Mouse (Mus musculus) MEL (cell line): ENCODE data around the gene Rps10. TPM values are rescaled to one million over a fixed set of nuclear protein-coding genes. Genes with fewer than 3 reads are reported as not detected.

ENCODE experiments used
- DNase-seq: peaks from one replicate; pipeline ENCODE4 v3.0.0; 2011; ENCODE audit warnings: low read depth, low spot score
- H3K27ac ChIP-seq: 2 replicates; pipeline ENCODE4 v1.5.1; 2012; ENCODE audit warnings: low read depth, mild to moderate bottlenecking, control low read depth, low read length, moderate library complexity; ENCODE audit not compliant: control insufficient read depth
- H3K27me3 ChIP-seq, 2 experiments: fragments of 150-350 bp in 1 of 2; sonication (generic) in 1 of 2; 2 replicates each; pipeline ENCODE4 v1.6.1; 2012; ENCODE audit warnings: low read length in 2 of 2, mild to moderate bottlenecking in 2 of 2, improper control_type of control experiment in 1 of 2, moderate library complexity in 1 of 2; ENCODE audit not compliant: insufficient read depth in 2 of 2, control insufficient read depth in 1 of 2
- H3K36me3 ChIP-seq, 2 experiments: 2 replicates each; pipeline ENCODE4 v1.6.1; 2012 to 2014; ENCODE audit warnings: low read length in 2 of 2, improper control_type of control experiment in 1 of 2, inconsistent platforms in 1 of 2, mild to moderate bottlenecking in 1 of 2; ENCODE audit not compliant: insufficient read depth in 2 of 2, control insufficient read depth in 1 of 2
- H3K4me1 ChIP-seq, 2 experiments: fragments of 150-350 bp in 1 of 2; sonication (generic) in 1 of 2; 2 replicates each; pipeline ENCODE4 v1.6.1; 2012; ENCODE audit warnings: low read length in 2 of 2, improper control_type of control experiment in 1 of 2, mild to moderate bottlenecking in 1 of 2; ENCODE audit not compliant: insufficient read depth in 2 of 2, control insufficient read depth in 1 of 2
- H3K4me3 ChIP-seq, 2 experiments: fragments of 150-350 bp in 1 of 2; sonication (generic) in 1 of 2; 2 replicates each; pipeline ENCODE4 v1.5.1; 2012; ENCODE audit warnings: low read depth in 2 of 2, low read length in 2 of 2, mild to moderate bottlenecking in 2 of 2, moderate library complexity in 2 of 2, control low read depth in 1 of 2, improper control_type of control experiment in 1 of 2; ENCODE audit not compliant: control insufficient read depth in 1 of 2, insufficient read depth in 1 of 2
- H3K79me2 ChIP-seq: 2 replicates; pipeline ENCODE4 v1.6.1; 2012; ENCODE audit warnings: mild to moderate bottlenecking, low read length, moderate library complexity; ENCODE audit not compliant: control insufficient read depth, poor library complexity, insufficient read depth
- H3K9ac ChIP-seq: 2 replicates; pipeline ENCODE4 v1.6.1; 2012; ENCODE audit warnings: low read depth, mild to moderate bottlenecking, control low read depth, low read length, moderate library complexity; ENCODE audit not compliant: control insufficient read depth, poor library complexity, severe bottlenecking
- H3K9me3 ChIP-seq: fragments of 150-350 bp; sonication (generic); replicated peaks from 2 replicates; pipeline ENCODE4 v1.6.1; 2012; ENCODE audit warnings: mild to moderate bottlenecking, low read length, improper control_type of control experiment, moderate library complexity; ENCODE audit not compliant: insufficient read depth
- CHD1 ChIP-seq: IDR thresholded peaks from 2 replicates; pipeline ENCODE4 v1.6.1; 2012; ENCODE audit warnings: low read depth, mild to moderate bottlenecking, inconsistent platforms, low read length, improper control_type of control experiment
- CHD2 ChIP-seq: IDR thresholded peaks from 2 replicates; pipeline ENCODE4 v1.6.1; 2011; ENCODE audit warnings: low read length, improper control_type of control experiment
- CTCF ChIP-seq, 3 experiments: IDR thresholded peaks in 2 of 3; conservative IDR thresholded peaks in 1 of 3; 2 replicates each; pipeline ENCODE4 v1.5.1; 2011 to 2012; ENCODE audit warnings: low read length in 3 of 3, low read depth in 2 of 3, mild to moderate bottlenecking in 2 of 3, improper control_type of control experiment in 1 of 3, inconsistent platforms in 1 of 3, mixed read lengths in 1 of 3, moderate library complexity in 1 of 3; ENCODE audit not compliant: control insufficient read depth in 1 of 3, insufficient read depth in 1 of 3, poor library complexity in 1 of 3, severe bottlenecking in 1 of 3
- E2F4 ChIP-seq: IDR thresholded peaks from 2 replicates; pipeline ENCODE4 v1.6.1; 2011; ENCODE audit warnings: low read depth, low read length, improper control_type of control experiment, borderline replicate concordance
- EP300 ChIP-seq, 2 experiments: IDR thresholded peaks; 2 replicates each; pipeline ENCODE4 v1.6.1; 2011; ENCODE audit warnings: improper control_type of control experiment in 2 of 2, low read length in 2 of 2, low read depth in 1 of 2, mild to moderate bottlenecking in 1 of 2
- HCFC1 ChIP-seq: IDR thresholded peaks from 2 replicates; pipeline ENCODE4 v1.6.1; 2012; ENCODE audit warnings: low read depth, mild to moderate bottlenecking, inconsistent platforms, low read length, improper control_type of control experiment, moderate library complexity
- MAX ChIP-seq: IDR thresholded peaks from 2 replicates; pipeline ENCODE4 v1.6.1; 2011; ENCODE audit warnings: low read length, improper control_type of control experiment
- MAZ ChIP-seq: IDR thresholded peaks from 2 replicates; pipeline ENCODE4 v1.6.1; 2012; ENCODE audit warnings: low read depth, mild to moderate bottlenecking, inconsistent platforms, low read length, improper control_type of control experiment
- MXI1 ChIP-seq: IDR thresholded peaks from 2 replicates; pipeline ENCODE4 v1.6.1; 2011; ENCODE audit warnings: mild to moderate bottlenecking, low read depth, low read length, improper control_type of control experiment
- MYC ChIP-seq: IDR thresholded peaks from 2 replicates; pipeline ENCODE4 v1.6.1; 2011; ENCODE audit warnings: low read depth, mild to moderate bottlenecking, low read length, improper control_type of control experiment, moderate library complexity
- NELFE ChIP-seq: IDR thresholded peaks from 2 replicates; pipeline ENCODE4 v1.6.1; 2011; ENCODE audit warnings: low read depth, low read length, improper control_type of control experiment
- POLR2A ChIP-seq, 2 experiments: IDR thresholded peaks; 2 replicates each; pipeline ENCODE4 v1.6.1; 2011 to 2012; ENCODE audit warnings: low read length in 2 of 2, mild to moderate bottlenecking in 2 of 2, control low read depth in 1 of 2, improper control_type of control experiment in 1 of 2, low read depth in 1 of 2, moderate library complexity in 1 of 2; ENCODE audit not compliant: control insufficient read depth in 1 of 2, insufficient read depth in 1 of 2, poor library complexity in 1 of 2
- POLR2AphosphoS2 ChIP-seq: IDR thresholded peaks from 2 replicates; pipeline ENCODE4 v1.6.1; 2011; ENCODE audit warnings: low read length, improper control_type of control experiment
- RAD21 ChIP-seq: IDR thresholded peaks from 2 replicates; pipeline ENCODE4 v1.6.1; 2011; ENCODE audit warnings: mild to moderate bottlenecking, low read depth, low read length, improper control_type of control experiment
- SMC3 ChIP-seq: IDR thresholded peaks from 2 replicates; pipeline ENCODE4 v1.6.1; 2011; ENCODE audit warnings: low read depth, low read length, improper control_type of control experiment
- UBTF ChIP-seq: IDR thresholded peaks from 2 replicates; pipeline ENCODE4 v1.6.1; 2012; ENCODE audit warnings: low read depth, mild to moderate bottlenecking, inconsistent platforms, low read length, improper control_type of control experiment, moderate library complexity, borderline replicate concordance; ENCODE audit not compliant: insufficient read depth
- ZMIZ1 ChIP-seq: IDR thresholded peaks from 2 replicates; pipeline ENCODE4 v1.6.1; 2012; ENCODE audit warnings: low read depth, mild to moderate bottlenecking, inconsistent platforms, low read length, improper control_type of control experiment, moderate library complexity
- polyA plus RNA-seq, 2 experiments: library from polyadenylated mRNA; stranded (reverse) in 1 of 2; unstranded in 1 of 2; fragments of >175 nt in 1 of 2; fragments of >200 nt in 1 of 2; gene quantifications; 2 replicates each; pipeline versions ENCODE4 v1.2.1 to v1.2.4; 2012; ENCODE audit warnings: low replicate concordance in 2 of 2, low read depth in 1 of 2; ENCODE audit not compliant: insufficient read length in 2 of 2, insufficient read depth in 1 of 2, missing spikeins in 1 of 2
- total RNA-seq: library from RNA; depleted of rRNA; stranded (reverse); fragments of 300-350 nt; gene quantifications from 2 replicates; pipeline ENCODE4 v1.2.3, GENCODE M21; 2012

Gene Rps10
- total and polyA plus RNA-seq, 3 experiments: 3,057 to 3,899 (median 3,166) TPM

DNA sequence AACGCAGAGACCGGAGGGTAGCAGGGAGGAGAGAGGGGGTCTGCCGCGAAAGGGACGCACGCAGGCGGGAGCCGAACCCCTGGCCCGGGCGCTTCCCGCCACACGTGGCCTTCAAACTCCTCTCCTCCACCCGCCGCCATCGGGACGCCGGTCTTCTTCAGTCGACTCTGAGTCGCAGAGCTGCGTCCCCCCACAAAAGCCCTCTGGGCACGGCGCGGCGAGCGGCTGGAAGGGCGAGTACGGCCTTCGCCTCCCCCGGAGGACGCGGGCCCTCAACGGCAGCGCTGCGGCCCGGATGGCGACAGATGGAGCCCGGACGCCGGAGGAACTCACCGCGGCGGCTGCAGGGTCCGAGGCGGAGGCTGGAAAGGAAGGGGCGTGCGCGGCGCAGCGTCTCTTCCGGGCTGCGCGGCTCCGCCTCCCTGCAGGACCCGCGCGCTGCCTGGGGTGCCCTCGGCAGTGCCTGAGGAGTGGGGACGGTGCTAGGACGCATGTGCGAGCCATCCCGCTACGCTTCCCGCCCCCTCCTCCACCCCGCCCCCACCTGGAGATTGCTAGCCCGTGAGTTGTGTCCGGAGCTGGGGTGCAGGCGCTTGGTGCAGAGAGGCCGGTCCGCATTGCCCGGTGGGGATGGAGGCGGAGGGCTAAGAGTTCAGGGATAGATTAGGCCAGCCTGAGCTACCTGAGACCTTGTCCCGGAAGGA lies 1.4 kb downstream of the Rps10 start, which contains the start of gene RPS10-NUDT3 (continued):
- TF ChIP-seq UBTF (0 out of 2 replicates have a peak, but pooled peaks have one; percentile 76), RAD21 (no peak), NELFE (peak; percentile 97)
- TF ChIP-seq, all 39 proteins: peak for 20

- no peak overlapping the region for H3K4me3 ChIP-seq
- no peak for TF ChIP-seq EP300 (IDR thresholded peaks at IDR 0.05; ENCODE audit: low read depth in 1 of 2, low read length in 2 of 2)
- TF ChIP-seq POLR2AphosphoS2: peak; percentile 94
- no peak for TF ChIP-seq E2F4
- TF ChIP-seq CTCF (IDR thresholded peaks at IDR 0.05 in 2 of 3, conservative IDR thresholded peaks at IDR 0.05 in 1 of 3; ENCODE audit: control insufficient read depth in 1 of 3, insufficient read depth in 1 of 3, low read depth in 2 of 3, low read length in 3 of 3, poor library complexity in 1 of 3, severe bottlenecking in 1 of 3): peak; percentile 76 to 79 (median 78)
- peak; percentile 56 for TF ChIP-seq SMC3
- TF ChIP-seq CHD1: no peak
- TF ChIP-seq MAZ: no peak
- no peak for TF ChIP-seq HCFC1
- peak; percentile 82 for TF ChIP-seq MYC
- peak; percentile 23 for TF ChIP-seq RAD21
- TF ChIP-seq MXI1: peak; percentile 20; the same call in 1 of the 2 replicates
- peak; percentile 31; the same call in 1 of the 2 replicates for TF ChIP-seq CHD2
- TF ChIP-seq POLR2A (IDR thresholded peaks at IDR 0.05; ENCODE audit: control insufficient read depth in 1 of 2, insufficient read depth in 1 of 2, low read depth in 1 of 2, low read length in 2 of 2, poor library complexity in 1 of 2): peak in 1 of 2 experiments; percentile 74; a peak in 2 of 4 replicates
- peak; percentile 91 for TF ChIP-seq ZMIZ1
- H3K9ac ChIP-seq: no peak overlapping the region
- no peak overlapping the region for H3K27ac ChIP-seq
- H3K79me2 ChIP-seq: peaks cover 33% of the 10 kb centered on the region
- H3K9me3 ChIP-seq: no peaks in the 10 kb centered on the region
- no peaks in the 10 kb centered on the region for H3K27me3 ChIP-seq
- peak; percentile 88 for DNase-seq
- H3K36me3 ChIP-seq: peaks cover 11 to 16% of the 10 kb centered on the region in 2 experiments
- peaks cover 0 to 5% of the 10 kb centered on the region in 2 experiments; a peak in 1 of 4 replicates for H3K4me1 ChIP-seq
Measured at GRCm38 (mm10) chr17:27629249-27630020, 7.0 kb downstream of the Rps10 start.

DNA sequence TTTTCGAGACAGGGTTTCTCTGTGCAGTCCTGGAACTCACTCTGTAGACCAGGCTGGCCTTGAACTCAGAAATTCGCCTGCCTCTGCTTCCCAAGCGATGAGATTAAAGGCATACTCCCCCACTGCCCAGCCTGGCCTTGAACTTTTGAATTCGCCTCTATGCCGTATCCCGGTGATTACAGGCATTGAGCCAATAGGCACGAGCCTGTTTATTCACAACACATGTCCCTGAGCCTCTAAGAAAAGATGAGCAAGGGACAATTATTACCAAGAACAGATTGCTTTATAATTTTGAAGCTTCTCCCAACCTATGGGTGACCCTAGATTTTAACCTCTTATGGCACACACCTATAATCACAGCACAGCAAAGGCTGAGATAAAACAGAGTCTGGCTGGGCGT lies 8.1 kb downstream of the Rps10 start:
- no peak for TF ChIP-seq MAX
- Histone ChIP-seq H3K4me1 (peaks cover 0 to 9% of the 10 kb centered on the region in 2 experiments; a peak in 3 of 4 replicates), H3K4me3 (no peak overlapping the region), H3K79me2 (peaks cover 25% of the 10 kb centered on the region), H3K36me3 (peaks cover 9 to 19% of the 10 kb centered on the region in 2 experiments), H3K9me3 (no peaks in the 10 kb centered on the region), H3K9ac (no peak overlapping the region), H3K27ac (no peak overlapping the region), H3K27me3 (no peaks in the 10 kb centered on the region)
- peak; percentile 45 for DNase-seq
